Mouse (Mus musculus) CD4-positive naive resting alpha-beta T cell, adult 57 days (primary cell): ENCODE data around the gene 2410015M20Rik. TPM values are rescaled to one million over a fixed set of nuclear protein-coding genes. Genes with fewer than 3 reads are reported as not detected.

ENCODE experiments used
- total RNA-seq: library from RNA; stranded (reverse); gene quantifications from one replicate; pipeline ENCODE4 v1.2.4, GENCODE M21; 2023

The 2410015M20Rik gene
- total RNA-seq: 94.2 TPM

GRCm38 (mm10) chr17:56609452-56610171 is at the start of gene 2410015M20Rik:
2410015M20Rik (minus strand) TSS chr17:56609771.

GRCm38 (mm10) chr17:56627530-56628277 is 18.1 kb upstream of the 2410015M20Rik start, which contains the start of gene Catsperd:
Catsperd (plus strand) TSS chr17:56628143.

GRCm38 (mm10) chr17:56626754-56627470 is 17.3 kb upstream of the 2410015M20Rik start, which contains the start of gene Lonp1:
Lonp1 (minus strand) TSS chr17:56626887.

GRCm38 (mm10) chr17:56613236-56613844 is 3.8 kb upstream of the 2410015M20Rik start, which contains the start of gene Rpl36:
Rpl36 (plus strand) TSS chr17:56613416.

GRCm38 (mm10) chr17:56584257-56585130 is 25.1 kb downstream of the 2410015M20Rik start, which contains the start of the genes Safb2 and Safb:
Safb2 (minus strand) TSS chr17:56584585.
Safb (plus strand) TSS chr17:56584825.

Other genes starting within 250 kb of the 2410015M20Rik start
- 11.4 TPM for gene Ptprs, start 133.3 kb downstream of the 2410015M20Rik start, total RNA-seq
- gene Znrf4, start 97.3 kb downstream of the 2410015M20Rik start, total RNA-seq: not detected
- 12.2 TPM for gene Gm20219, start 55.4 kb downstream of the 2410015M20Rik start, total RNA-seq
- gene Safb2, start 25.2 kb downstream of the 2410015M20Rik start, total RNA-seq: 425 TPM
- gene Safb, start 24.9 kb downstream of the 2410015M20Rik start, total RNA-seq: 300 TPM
- 1,819 TPM for gene Rpl36, start 3.6 kb upstream of the 2410015M20Rik start, total RNA-seq
- gene Lonp1, start 17.1 kb upstream of the 2410015M20Rik start, total RNA-seq: 51.3 TPM
- 0.59 TPM for gene Catsperd, start 18.4 kb upstream of the 2410015M20Rik start, total RNA-seq
- 111 TPM for gene Ranbp3, start 63.5 kb upstream of the 2410015M20Rik start, total RNA-seq
- gene Ndufa11, start 108.0 kb upstream of the 2410015M20Rik start, total RNA-seq: 64.4 TPM
- 10.4 TPM for gene Vmac, start 108.3 kb upstream of the 2410015M20Rik start, total RNA-seq
- not detected for gene Nrtn, start 147.8 kb upstream of the 2410015M20Rik start, total RNA-seq
- gene Dus3l, start 155.0 kb upstream of the 2410015M20Rik start, total RNA-seq: 60.2 TPM
- gene Prr22, start 160.5 kb upstream of the 2410015M20Rik start, total RNA-seq: 1.5 TPM
- 17.7 TPM for gene Rfx2, start 221.2 kb upstream of the 2410015M20Rik start, total RNA-seq